Mouse (Mus musculus): ENCODE data around the gene Eif3m. TPM values are rescaled to one million over a fixed set of nuclear protein-coding genes. Genes with fewer than 3 reads are reported as not detected.
A peak's percentile ranks its signal among the peaks of the same experiment; 100 is the strongest.

Gene Eif3m
- polyA plus RNA-seq, 1 experiment from 2014 or later = 314 TPM

DNA sequence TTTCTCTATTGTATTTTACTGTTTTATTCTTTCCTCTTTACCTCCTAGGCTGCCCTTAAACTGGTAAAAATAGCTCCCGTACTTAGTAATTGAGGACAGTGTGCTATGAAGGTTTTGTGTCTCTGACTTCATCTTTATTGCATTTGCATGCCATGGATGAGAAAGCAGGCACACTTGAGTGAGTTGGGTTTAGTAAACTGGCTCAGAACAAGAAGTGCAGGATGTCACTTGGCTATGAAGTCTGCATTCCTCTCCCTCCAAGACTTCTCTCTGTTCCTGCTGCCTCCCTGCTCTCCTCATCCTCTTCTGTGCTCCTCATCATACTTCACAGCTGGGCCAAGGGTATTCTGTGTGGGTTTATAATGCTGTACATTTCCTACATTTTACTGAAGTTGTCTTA lies 27.9 kb downstream of the Eif3m start:
- Histone ChIP-seq H3K27ac (replicated peaks) (no peak overlapping the region), H3K36me3 (no peaks in the 10 kb centered on the region), H3K9me3 (replicated peaks) (no peaks in the 10 kb centered on the region), H3K27me3 (ENCODE audit: low read depth, poor library complexity, severe bottlenecking) (no peaks in the 10 kb centered on the region), H3K4me1 (no peaks in the 10 kb centered on the region), H3K4me3 (no peak overlapping the region)
- WGBS = 74% methylated on average over 1 of the region's 1 CpGs
- DNase-seq (ENCODE audit: low spot score) = no peak

DNA sequence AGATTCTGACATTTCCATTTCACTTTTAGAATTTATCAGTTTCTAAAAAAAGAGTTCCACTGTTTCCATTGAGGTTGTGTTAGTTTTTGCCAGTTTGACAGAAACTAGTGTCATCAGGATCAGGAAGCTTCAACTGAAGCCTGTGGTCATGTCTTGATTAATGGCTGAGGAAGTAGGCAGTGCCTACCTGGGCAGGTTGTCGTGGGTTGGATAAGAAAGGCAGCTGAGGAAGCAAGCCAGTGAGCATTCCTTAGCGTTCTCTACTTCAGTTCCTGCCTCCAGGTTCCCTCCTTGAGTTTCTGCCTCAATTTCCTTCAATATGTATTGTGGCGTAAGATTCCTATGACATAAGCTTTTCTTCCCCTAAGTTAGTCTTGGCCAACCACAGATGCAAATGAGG lies 31.1 kb downstream of the Eif3m start:
- DNase-seq (ENCODE audit: low spot score) = no peak
- H3K36me3 ChIP-seq = no peaks in the 10 kb centered on the region
- H3K4me1 ChIP-seq = peaks cover 10% of the 10 kb centered on the region
- no peaks in the 10 kb centered on the region for H3K9me3 ChIP-seq (replicated peaks)
- no peak overlapping the region for H3K4me3 ChIP-seq
- no peaks in the 10 kb centered on the region for H3K27me3 ChIP-seq (ENCODE audit: low read depth, poor library complexity, severe bottlenecking)
- WGBS = 68% methylated on average over 3 of the region's 3 CpGs
- H3K27ac ChIP-seq (replicated peaks) = no peak overlapping the region

DNA sequence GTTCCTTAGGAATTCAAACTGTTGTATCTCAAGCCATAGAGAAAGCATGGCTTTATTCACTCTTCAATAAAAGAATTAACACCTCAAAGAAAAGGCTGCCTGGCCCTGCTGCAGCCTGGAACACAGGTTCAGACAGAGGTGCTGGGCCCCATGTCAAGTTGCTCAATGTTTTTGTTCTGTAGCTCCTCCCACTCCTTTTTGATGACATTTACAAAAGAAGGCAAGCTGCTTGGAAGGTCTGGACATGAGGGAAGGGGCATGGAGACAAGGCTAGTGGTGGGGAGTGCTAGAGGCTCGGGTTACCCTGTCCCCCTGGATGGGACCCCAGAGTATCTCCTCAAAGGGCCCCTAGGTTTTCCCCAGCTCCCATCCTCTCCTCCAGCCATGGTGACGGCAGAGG lies 35.2 kb downstream of the Eif3m start:
- Histone ChIP-seq H3K27ac (replicated peaks) (peak overlapping the region; percentile 72), H3K27me3 (ENCODE audit: low read depth, poor library complexity, severe bottlenecking) (no peaks in the 10 kb centered on the region), H3K9me3 (replicated peaks) (no peaks in the 10 kb centered on the region), H3K4me3 (no peak overlapping the region), H3K36me3 (no peaks in the 10 kb centered on the region), H3K4me1 (peaks cover 10% of the 10 kb centered on the region)
- WGBS = 7% methylated on average over 2 of the region's 2 CpGs
- DNase-seq (ENCODE audit: low spot score) = peak; percentile 31

DNA sequence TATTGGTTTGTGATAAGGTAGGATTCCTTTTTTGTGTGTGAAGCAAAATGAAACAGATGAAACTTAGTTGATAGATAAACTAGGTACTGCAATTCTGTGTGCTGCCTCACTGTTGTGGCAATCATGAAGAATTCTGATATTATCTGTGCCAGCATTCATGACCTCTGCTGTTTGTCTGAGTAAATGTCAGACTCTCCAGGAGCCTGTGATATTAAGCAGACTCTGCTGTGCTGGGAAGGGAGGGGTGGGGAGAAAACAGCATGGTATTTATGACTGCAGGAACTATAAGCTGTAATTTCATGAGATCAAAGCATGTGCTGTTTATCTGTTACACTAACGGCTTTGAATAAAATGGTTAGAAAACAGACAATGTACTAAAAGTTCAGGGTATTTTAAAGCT lies 52.4 kb downstream of the Eif3m start:
- Histone ChIP-seq H3K27me3 (ENCODE audit: low read depth, poor library complexity, severe bottlenecking) (no peaks in the 10 kb centered on the region), H3K9me3 (replicated peaks) (no peaks in the 10 kb centered on the region), H3K27ac (replicated peaks) (no peak overlapping the region), H3K36me3 (no peaks in the 10 kb centered on the region), H3K4me1 (no peaks in the 10 kb centered on the region), H3K4me3 (no peak overlapping the region)
- no peak for DNase-seq (ENCODE audit: low spot score)
- WGBS = 83% methylated on average over 1 of the region's 1 CpGs

Other genes with a start within 250 kb of the Eif3m start
- gene Qser1, start 200.3 kb downstream of the Eif3m start, polyA plus RNA-seq (2016; fragmentation: Nextera tagmentation; extraction: Ambion mirVana) = 9.2 and 9.3 TPM in 2 replicates
- gene Prrg4, start 167.2 kb downstream of the Eif3m start, polyA plus RNA-seq (2016; fragmentation: Nextera tagmentation; extraction: Ambion mirVana) = 0.35 and 0.93 TPM in 2 replicates
- 4.4 and 5.2 TPM in 2 replicates for gene Ccdc73, start 149.3 kb downstream of the Eif3m start, polyA plus RNA-seq (2016; fragmentation: Nextera tagmentation; extraction: Ambion mirVana)
- gene Gm11060, start 74.9 kb upstream of the Eif3m start, polyA plus RNA-seq (2016; fragmentation: Nextera tagmentation; extraction: Ambion mirVana) = not detected in 2 replicates
- gene Wt1, start 109.4 kb upstream of the Eif3m start, polyA plus RNA-seq (2016; fragmentation: Nextera tagmentation; extraction: Ambion mirVana) = 0.05 TPM in 1 of 2 replicates, not detected in the other
- 0.10 and 0.46 TPM in 2 replicates for gene Them7, start 207.2 kb upstream of the Eif3m start, polyA plus RNA-seq (2016; fragmentation: Nextera tagmentation; extraction: Ambion mirVana)

All from midbrain, embryonic 10.5 days (tissue).